Mouse (Mus musculus): ENCODE data around the gene Trappc6a. TPM values are rescaled to one million over a fixed set of nuclear protein-coding genes. Genes with fewer than 3 reads are reported as not detected.

Gene Trappc6a
- polyA plus RNA-seq, 2 experiments: 58.0 to 79.8 TPM

DNA sequence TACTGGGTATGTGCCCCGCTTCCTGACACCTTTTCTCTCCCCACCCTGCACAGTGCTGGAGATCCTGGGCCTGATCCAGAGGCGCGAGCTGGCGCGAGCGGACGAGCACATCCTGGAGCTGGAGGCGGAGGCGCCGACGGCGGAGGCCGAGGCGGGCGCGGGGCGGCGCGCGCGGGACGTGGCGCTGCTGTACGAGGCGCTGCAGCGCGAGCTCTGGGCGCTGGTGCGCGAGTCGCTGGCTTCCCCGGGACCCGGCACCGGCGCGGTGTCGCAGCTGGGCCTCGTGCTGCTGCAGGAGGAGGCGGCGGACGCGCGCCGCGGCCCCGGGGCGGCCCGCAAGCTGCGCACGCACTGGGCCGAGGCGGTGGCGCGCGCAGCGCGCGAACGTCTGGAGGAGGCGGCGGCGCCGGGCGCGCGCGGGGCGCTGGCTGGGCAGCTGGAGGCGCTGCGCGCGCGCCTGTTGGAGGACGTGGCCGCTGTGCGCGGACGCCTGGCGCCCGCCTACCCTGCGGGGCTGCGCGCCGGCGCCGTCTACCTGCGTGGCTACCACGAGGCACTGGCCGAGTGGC lies 34.2 kb upstream of the Trappc6a start:
- H3K27me3 ChIP-seq (ENCODE audit: control insufficient read depth, insufficient read depth, low read length): peaks cover 31% of the 10 kb centered on the region
- no peak for TF ChIP-seq POLR2A (IDR thresholded peaks at IDR 0.05; ENCODE audit: borderline replicate concordance, extremely low read depth, insufficient read depth, insufficient read length)
- peak; percentile 88 for DNase-seq (ENCODE audit: low spot score)
- H3K4me3 ChIP-seq (replicated peaks; ENCODE audit: low read length): peak overlapping the region; percentile 52
- H3K27ac ChIP-seq (replicated peaks; ENCODE audit: low read depth, low read length): peak overlapping the region; percentile 85
- peak; percentile 88 for ATAC-seq (ENCODE audit: low FRiP score, low read depth)
- no peaks in the 10 kb centered on the region for H3K9me3 ChIP-seq (ENCODE audit: control insufficient read depth, low read length)
- peak overlapping the region; percentile 81 for H3K4me2 ChIP-seq (replicated peaks; ENCODE audit: low read depth, low read length, severe bottlenecking)
- peaks cover 7% of the 10 kb centered on the region for H3K4me1 ChIP-seq (ENCODE audit: control insufficient read depth, insufficient read depth, low read length)
- WGBS: under 1% methylated on average over 51 of the region's 89 CpGs
- no peaks in the 10 kb centered on the region for H3K36me3 ChIP-seq (ENCODE audit: control insufficient read depth, insufficient read depth, low read length)
- peak overlapping the region; percentile 82 for H3K9ac ChIP-seq (ENCODE audit: low read depth, low read length, severe bottlenecking)

DNA sequence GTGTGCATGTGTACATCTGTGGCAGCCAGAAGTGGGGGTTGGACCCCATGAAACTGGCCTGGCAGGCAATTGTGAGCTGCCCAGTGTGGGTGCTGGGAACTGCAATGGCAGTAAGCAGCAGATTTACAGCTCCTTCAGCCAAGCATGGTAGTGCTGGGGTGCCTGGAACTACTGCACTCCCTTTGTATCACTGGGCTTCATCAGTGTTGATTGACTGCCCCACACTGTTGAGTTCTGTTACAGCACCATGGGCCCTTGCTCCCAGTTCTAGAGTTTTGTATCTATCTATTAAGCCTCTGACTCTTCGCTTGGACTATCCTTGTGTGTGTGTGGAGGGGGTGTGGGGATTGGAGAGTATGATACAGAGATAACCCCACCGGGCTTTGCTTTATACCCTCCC lies 31.1 kb upstream of the Trappc6a start:
- Histone ChIP-seq H3K9ac (ENCODE audit: low read depth, low read length, severe bottlenecking) (no peak overlapping the region), H3K4me3 (replicated peaks; ENCODE audit: low read length) (no peak overlapping the region), H3K4me2 (replicated peaks; ENCODE audit: low read depth, low read length, severe bottlenecking) (no peak overlapping the region), H3K9me3 (ENCODE audit: control insufficient read depth, low read length) (no peaks in the 10 kb centered on the region), H3K36me3 (ENCODE audit: control insufficient read depth, insufficient read depth, low read length) (no peaks in the 10 kb centered on the region), H3K27ac (replicated peaks; ENCODE audit: low read depth, low read length) (no peak overlapping the region), H3K27me3 (ENCODE audit: control insufficient read depth, insufficient read depth, low read length) (0 out of 2 replicates have a peak, but pooled peaks cover 6% of the 10 kb centered on the region), H3K4me1 (ENCODE audit: control insufficient read depth, insufficient read depth, low read length) (peaks cover 7% of the 10 kb centered on the region)
- ATAC-seq (ENCODE audit: low FRiP score, low read depth): no peak
- 73% methylated on average over 2 of the region's 2 CpGs for WGBS
- TF ChIP-seq POLR2A (IDR thresholded peaks at IDR 0.05; ENCODE audit: borderline replicate concordance, extremely low read depth, insufficient read depth, insufficient read length): no peak
- DNase-seq (ENCODE audit: low spot score): no peak

DNA sequence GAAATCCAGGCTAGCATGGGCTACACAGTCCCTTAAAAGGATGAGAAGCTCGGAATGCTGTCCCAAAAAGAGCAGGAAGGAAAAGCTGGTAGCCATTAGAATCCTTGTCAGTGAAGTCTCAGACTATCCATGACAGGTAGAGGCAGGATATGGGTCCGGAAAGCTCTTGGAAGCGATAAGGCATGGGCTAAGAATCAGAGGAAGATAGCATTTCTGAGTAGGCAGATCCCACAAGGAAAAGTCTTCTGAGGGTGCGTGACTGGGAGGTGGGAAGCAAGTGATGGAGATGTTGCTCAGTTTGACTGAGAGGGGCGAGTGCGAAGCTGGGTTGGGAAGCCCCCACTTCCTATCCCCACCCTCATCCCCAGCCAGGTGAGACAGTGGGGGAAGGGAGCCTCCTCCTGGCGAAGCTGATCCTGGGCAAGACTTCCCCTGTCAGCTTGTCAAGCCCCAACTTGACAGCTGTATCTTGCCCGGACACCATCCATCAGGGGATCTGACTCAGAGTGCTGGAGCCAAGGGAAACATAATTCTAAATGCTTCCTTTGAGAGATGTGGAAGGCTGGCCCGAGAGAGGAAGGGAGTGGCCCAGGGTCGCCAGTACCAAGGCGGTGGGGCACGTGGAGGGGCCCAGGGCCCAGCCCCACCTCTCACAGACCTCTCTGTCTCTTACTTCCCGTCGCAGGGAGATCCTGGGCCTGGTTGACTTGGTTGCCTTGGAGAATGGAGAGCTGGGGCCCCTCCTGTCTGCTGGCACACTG lies 30.4 kb upstream of the Trappc6a start:
- Histone ChIP-seq H3K27ac (replicated peaks; ENCODE audit: low read depth, low read length) (peak overlapping the region; percentile 5; the same call in 1 of the 2 replicates), H3K36me3 (ENCODE audit: control insufficient read depth, insufficient read depth, low read length) (no peaks in the 10 kb centered on the region), H3K27me3 (ENCODE audit: control insufficient read depth, insufficient read depth, low read length) (no peaks in the 10 kb centered on the region), H3K4me2 (replicated peaks; ENCODE audit: low read depth, low read length, severe bottlenecking) (no peak overlapping the region), H3K9ac (ENCODE audit: low read depth, low read length, severe bottlenecking) (no peak overlapping the region), H3K9me3 (ENCODE audit: control insufficient read depth, low read length) (no peaks in the 10 kb centered on the region), H3K4me3 (replicated peaks; ENCODE audit: low read length) (no peak overlapping the region), H3K4me1 (ENCODE audit: control insufficient read depth, insufficient read depth, low read length) (peaks cover 7% of the 10 kb centered on the region)
- ATAC-seq (ENCODE audit: low FRiP score, low read depth): no peak
- DNase-seq (ENCODE audit: low spot score): no peak
- no peak for TF ChIP-seq POLR2A (IDR thresholded peaks at IDR 0.05; ENCODE audit: borderline replicate concordance, extremely low read depth, insufficient read depth, insufficient read length)
- WGBS: 29% methylated on average over 14 of the region's 14 CpGs

DNA sequence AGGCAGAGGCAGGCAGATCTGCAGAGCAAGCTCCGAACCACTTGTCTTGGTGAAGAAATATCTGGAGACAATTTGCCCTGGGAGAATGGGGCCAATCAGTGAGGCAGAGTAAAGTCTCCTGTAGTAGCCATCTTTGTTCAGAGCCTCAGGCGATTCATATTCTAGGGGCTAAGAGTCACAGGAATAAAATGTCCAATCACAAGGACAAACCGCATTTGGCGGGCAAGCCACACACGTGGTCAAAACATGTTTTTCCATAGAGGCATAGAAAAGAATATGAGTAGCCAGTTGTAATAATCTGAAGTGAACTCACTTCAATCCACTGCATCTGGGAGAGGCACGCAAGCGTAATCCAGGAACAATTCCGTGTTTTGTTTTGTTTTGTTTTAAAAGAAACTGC lies 24.9 kb upstream of the Trappc6a start:
- peaks cover 8% of the 10 kb centered on the region for H3K27me3 ChIP-seq (ENCODE audit: control insufficient read depth, insufficient read depth, low read length)
- no peak overlapping the region for H3K27ac ChIP-seq (replicated peaks; ENCODE audit: low read depth, low read length)
- no peak overlapping the region for H3K4me3 ChIP-seq (replicated peaks; ENCODE audit: low read length)
- H3K36me3 ChIP-seq (ENCODE audit: control insufficient read depth, insufficient read depth, low read length): no peaks in the 10 kb centered on the region
- no peaks in the 10 kb centered on the region for H3K4me1 ChIP-seq (ENCODE audit: control insufficient read depth, insufficient read depth, low read length)
- TF ChIP-seq POLR2A (IDR thresholded peaks at IDR 0.05; ENCODE audit: borderline replicate concordance, extremely low read depth, insufficient read depth, insufficient read length): no peak
- 83% methylated on average over 8 of the region's 8 CpGs for WGBS
- DNase-seq (ENCODE audit: low spot score): no peak
- no peak overlapping the region for H3K9ac ChIP-seq (ENCODE audit: low read depth, low read length, severe bottlenecking)
- H3K9me3 ChIP-seq (ENCODE audit: control insufficient read depth, low read length): no peaks in the 10 kb centered on the region
- no peak overlapping the region for H3K4me2 ChIP-seq (replicated peaks; ENCODE audit: low read depth, low read length, severe bottlenecking)
- no peak for ATAC-seq (ENCODE audit: low FRiP score, low read depth)

DNA sequence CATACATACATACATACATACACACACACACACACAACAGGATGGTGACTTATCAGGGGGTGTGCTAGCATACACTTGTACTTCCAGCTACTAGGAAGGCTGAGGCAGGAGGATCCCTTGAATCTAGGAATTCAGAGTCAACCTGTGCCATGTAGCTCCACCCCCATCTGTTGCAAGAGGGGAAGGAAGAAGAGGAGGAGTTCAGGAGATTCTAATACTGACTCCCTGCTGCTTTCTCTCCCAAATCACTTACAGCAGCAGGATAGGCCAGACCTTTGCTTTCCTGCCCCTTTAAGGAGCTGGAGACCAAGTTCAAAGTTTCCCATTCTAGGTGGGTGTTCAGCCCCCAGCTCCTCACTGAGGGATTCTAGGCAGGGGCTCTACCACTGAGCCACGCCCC lies 22.7 kb upstream of the Trappc6a start:
- ATAC-seq (ENCODE audit: low FRiP score, low read depth): no peak
- WGBS: 60% methylated on average over 1 of the region's 1 CpGs
- Histone ChIP-seq H3K4me3 (replicated peaks; ENCODE audit: low read length) (no peak overlapping the region), H3K36me3 (ENCODE audit: control insufficient read depth, insufficient read depth, low read length) (no peaks in the 10 kb centered on the region), H3K4me1 (ENCODE audit: control insufficient read depth, insufficient read depth, low read length) (no peaks in the 10 kb centered on the region), H3K27me3 (ENCODE audit: control insufficient read depth, insufficient read depth, low read length) (peaks cover 30% of the 10 kb centered on the region), H3K27ac (replicated peaks; ENCODE audit: low read depth, low read length) (no peak overlapping the region), H3K9me3 (ENCODE audit: control insufficient read depth, low read length) (no peaks in the 10 kb centered on the region), H3K9ac (ENCODE audit: low read depth, low read length, severe bottlenecking) (no peak overlapping the region), H3K4me2 (replicated peaks; ENCODE audit: low read depth, low read length, severe bottlenecking) (no peak overlapping the region)
- no peak for TF ChIP-seq POLR2A (IDR thresholded peaks at IDR 0.05; ENCODE audit: borderline replicate concordance, extremely low read depth, insufficient read depth, insufficient read length)
- no peak for DNase-seq (ENCODE audit: low spot score)

Data from limb, embryonic 14.5 days (tissue).